7 mouse cellular contexts compared by ENCODE assay signal in genomic region chr7:47132931-47133260, GRCm38 (mm10). TPM values are rescaled to one million over a fixed set of nuclear protein-coding genes. Genes with fewer than 3 reads are reported as not detected.
DNase-seq lines count a peak whose midpoint lies in the region; ATAC-seq and TF ChIP-seq lines count a peak whose summit lies in the region.

No protein-coding gene starts in this region.

- no peak overlapping the region for H3K27ac ChIP-seq in lung, postnatal 0 days (ENCODE audit: low read length)
- peak overlapping the region; percentile 85 for H3K27ac ChIP-seq in forebrain, embryonic 15.5 days (replicated peaks)
- no peak overlapping the region for H3K27ac ChIP-seq in limb, embryonic 14.5 days (replicated peaks; ENCODE audit: low read depth, low read length)
- H3K27ac ChIP-seq in stomach, embryonic 15.5 days = no peak overlapping the region

- TF ChIP-seq POLR2A in limb, embryonic 14.5 days (IDR thresholded peaks at IDR 0.05; ENCODE audit: borderline replicate concordance, extremely low read depth, insufficient read depth, insufficient read length) = no peak

- no peaks in the 10 kb centered on the region for H3K4me1 ChIP-seq in lung, postnatal 0 days (ENCODE audit: insufficient read depth, low read depth, low read length)
- H3K4me1 ChIP-seq in forebrain, embryonic 15.5 days = peaks cover 14% of the 10 kb centered on the region
- H3K4me1 ChIP-seq in limb, embryonic 14.5 days (ENCODE audit: control insufficient read depth, insufficient read depth, low read length) = peaks cover 6% of the 10 kb centered on the region
- H3K4me1 ChIP-seq in stomach, embryonic 15.5 days = 0 out of 2 replicates have a peak, but pooled peaks cover 7% of the 10 kb centered on the region

- no peak overlapping the region for H3K9ac ChIP-seq in lung, postnatal 0 days (replicated peaks; ENCODE audit: low read depth)
- peak overlapping the region; percentile 76 for H3K9ac ChIP-seq in forebrain, embryonic 15.5 days (replicated peaks)
- H3K9ac ChIP-seq in limb, embryonic 14.5 days (ENCODE audit: low read depth, low read length, severe bottlenecking) = 0 out of 2 replicates have a peak overlapping the region, but pooled peaks have one; percentile 21
- H3K9ac ChIP-seq in stomach, embryonic 15.5 days = no peak overlapping the region

- peaks cover 28% of the 10 kb centered on the region for H3K27me3 ChIP-seq in lung, postnatal 0 days (replicated peaks; ENCODE audit: insufficient read depth, low read length)
- H3K27me3 ChIP-seq in forebrain, embryonic 15.5 days = peaks cover 13% of the 10 kb centered on the region; the same call in 1 of the 2 replicates
- H3K27me3 ChIP-seq in limb, embryonic 14.5 days (ENCODE audit: control insufficient read depth, insufficient read depth, low read length) = peaks cover 48% of the 10 kb centered on the region
- H3K27me3 ChIP-seq in stomach, embryonic 15.5 days (replicated peaks) = peaks cover 49% of the 10 kb centered on the region

- no peak for ATAC-seq in lung, postnatal 0 days
- no peak for ATAC-seq in forebrain, embryonic 15.5 days (replicated peaks)
- no peak for ATAC-seq in limb, embryonic 14.5 days (ENCODE audit: low FRiP score, low read depth)
- no peak for ATAC-seq in stomach, embryonic 15.5 days (ENCODE audit: insufficient read depth, low FRiP score, low read depth)

- no peak for TF ChIP-seq CTCF in lung, postnatal 0 days (IDR thresholded peaks at IDR 0.05)

- H3K4me2 ChIP-seq in lung, postnatal 0 days (replicated peaks; ENCODE audit: low read depth, low read length) = peak overlapping the region; percentile 85
- H3K4me2 ChIP-seq in forebrain, embryonic 15.5 days (replicated peaks) = peak overlapping the region; percentile 77
- peak overlapping the region; percentile 99 for H3K4me2 ChIP-seq in limb, embryonic 14.5 days (replicated peaks; ENCODE audit: low read depth, low read length, severe bottlenecking)
- H3K4me2 ChIP-seq in stomach, embryonic 15.5 days = peak overlapping the region; percentile 99

- 0% methylated on average over 10 of the region's 10 CpGs for WGBS in lung, postnatal 0 days
- WGBS in forebrain, embryonic 15.5 days = 0% methylated on average over 10 of the region's 10 CpGs
- whole genome bisulfite sequencing in limb, embryonic 14.5 days = 0% methylated on average over 10 of the region's 10 CpGs
- under 1% methylated on average over 10 of the region's 10 CpGs for WGBS in stomach, embryonic 15.5 days

- no peak for DNase-seq in lung, postnatal 0 days (ENCODE audit: low spot score)
- no peak for DNase-seq in lung, postnatal 14 days
- no peak for DNase-seq in limb, embryonic 14.5 days (ENCODE audit: low spot score)
- DNase-seq in right cerebral cortex, postnatal 25 days = no peak
- DNase-seq in thymus, postnatal 14 days = no peak

- TF ChIP-seq EP300 in lung, postnatal 0 days (IDR thresholded peaks at IDR 0.05) = no peak

- H3K36me3 ChIP-seq in lung, postnatal 0 days (ENCODE audit: insufficient read depth, low read length) = no peaks in the 10 kb centered on the region
- no peaks in the 10 kb centered on the region for H3K36me3 ChIP-seq in forebrain, embryonic 15.5 days
- no peaks in the 10 kb centered on the region for H3K36me3 ChIP-seq in limb, embryonic 14.5 days (ENCODE audit: control insufficient read depth, insufficient read depth, low read length)
- H3K36me3 ChIP-seq in stomach, embryonic 15.5 days = no peaks in the 10 kb centered on the region

- H3K9me3 ChIP-seq in lung, postnatal 0 days (ENCODE audit: low read length) = no peaks in the 10 kb centered on the region
- H3K9me3 ChIP-seq in forebrain, embryonic 15.5 days = no peaks in the 10 kb centered on the region
- H3K9me3 ChIP-seq in limb, embryonic 14.5 days (ENCODE audit: control insufficient read depth, low read length) = no peaks in the 10 kb centered on the region
- H3K9me3 ChIP-seq in stomach, embryonic 15.5 days = no peaks in the 10 kb centered on the region

- peak overlapping the region; percentile 53 for H3K4me3 ChIP-seq in lung, postnatal 0 days (ENCODE audit: low read depth, low read length)
- H3K4me3 ChIP-seq in forebrain, embryonic 15.5 days = peak overlapping the region; percentile 74
- peak overlapping the region; percentile 56 for H3K4me3 ChIP-seq in limb, embryonic 14.5 days (replicated peaks; ENCODE audit: low read length)
- H3K4me3 ChIP-seq in stomach, embryonic 15.5 days (replicated peaks) = peak overlapping the region; percentile 51

RNA-seq across cellular contexts. Expression of gene Ptpn5, which starts 0.6 kb away (rescaled TPM):
- 1.2 and 1.7 TPM in 2 replicates for polyA plus RNA-seq in lung, postnatal 0 days (2015; fragmentation: Nextera tagmentation; extraction: Ambion mirVana)
- 69.6 and 72.1 TPM in 2 replicates for polyA plus RNA-seq in forebrain, embryonic 15.5 days (2015; fragmentation: Nextera tagmentation; extraction: Ambion mirVana)
- polyA plus RNA-seq in limb, embryonic 14.5 days (2012; rRNA removed) = 0.54 and 0.74 TPM in 2 replicates
- 0.22 TPM in 1 of 2 replicates, not detected in the other for polyA plus RNA-seq in limb, embryonic 14.5 days (2014; fragmentation: Nextera tagmentation; extraction: Ambion mirVana)
- polyA plus RNA-seq in stomach, embryonic 15.5 days (2015; fragmentation: Nextera tagmentation; extraction: Ambion mirVana) = 1.3 and 1.5 TPM in 2 replicates

Comparison
In these comparisons a context has a peak if more than half of its experiments do, and no peak if none do; other contexts are left out.
1. H3K9ac ChIP-seq: peak in forebrain, embryonic 15.5 days (single experiment) and limb, embryonic 14.5 days (single experiment); none in lung, postnatal 0 days (single experiment) and stomach, embryonic 15.5 days (single experiment).
2. RNA of gene Ptpn5, which starts 0.6 kb away (polyA plus RNA-seq): 69.6 to 72.1 TPM in forebrain, embryonic 15.5 days; 1.3 to 1.5 TPM in stomach, embryonic 15.5 days, 1.2 to 1.7 TPM in lung, postnatal 0 days and 0.22 to 0.74 TPM in limb, embryonic 14.5 days; every median in the first group is over 10 times any median in the second.
3. Peak in every context shown above with its lines, with median percentiles within 50 percentile points of each other: H3K4me2 ChIP-seq and H3K4me3 ChIP-seq.